Mouse (Mus musculus) kidney, adult 11 months (tissue): ENCODE results near the gene Atp6v0a1.

Experiments used
- DNase-seq: peaks from one replicate; pipeline ENCODE4 v3.0.0; 2022

Gene Atp6v0a1

GRCm38 (mm10) chr11:101030136-101030807, 21.0 kb downstream of the Atp6v0a1 start:
- DNase-seq, result no peak

- DNase-seq, result no peak
Observed at GRCm38 (mm10) chr11:101030808-101031156, 21.5 kb downstream of the Atp6v0a1 start.

- DNase-seq, result no peak
Observed at GRCm38 (mm10) chr11:101031470-101031869, 22.2 kb downstream of the Atp6v0a1 start.

GRCm38 (mm10) chr11:101033856-101034500, 24.7 kb downstream of the Atp6v0a1 start:
- no peak for DNase-seq

- no peak for DNase-seq
Observed at GRCm38 (mm10) chr11:101034614-101035327, 25.5 kb downstream of the Atp6v0a1 start.

GRCm38 (mm10) chr11:101035328-101035695, 26.1 kb downstream of the Atp6v0a1 start:
- no peak for DNase-seq

GRCm38 (mm10) chr11:101037795-101038194, 28.5 kb downstream of the Atp6v0a1 start:
- no peak for DNase-seq

- no peak for DNase-seq
Observed at GRCm38 (mm10) chr11:101045826-101046225, 36.6 kb downstream of the Atp6v0a1 start.

- DNase-seq, result no peak
Observed at GRCm38 (mm10) chr11:101046440-101046839, 37.2 kb downstream of the Atp6v0a1 start.

GRCm38 (mm10) chr11:101047502-101047901, 38.2 kb downstream of the Atp6v0a1 start:
- DNase-seq, result no peak

- no peak for DNase-seq
Observed at GRCm38 (mm10) chr11:101050359-101050758, 41.1 kb downstream of the Atp6v0a1 start.

- no peak for DNase-seq
Observed at GRCm38 (mm10) chr11:101051051-101051493, 41.8 kb downstream of the Atp6v0a1 start.

- no peak for DNase-seq
Observed at GRCm38 (mm10) chr11:101051617-101052016, 42.4 kb downstream of the Atp6v0a1 start.

- DNase-seq, result no peak
Observed at GRCm38 (mm10) chr11:101052751-101053473, 43.7 kb downstream of the Atp6v0a1 start.

- no peak for DNase-seq
Observed at GRCm38 (mm10) chr11:101053974-101054373, 44.7 kb downstream of the Atp6v0a1 start.

GRCm38 (mm10) chr11:101055418-101055817, 46.2 kb downstream of the Atp6v0a1 start:
- DNase-seq, result no peak

GRCm38 (mm10) chr11:101056885-101057284, 47.6 kb downstream of the Atp6v0a1 start:
- DNase-seq, result no peak

- DNase-seq, result peak; percentile 63
Observed at GRCm38 (mm10) chr11:101057860-101058259, 48.6 kb downstream of the Atp6v0a1 start.

- DNase-seq, result no peak
Observed at GRCm38 (mm10) chr11:101058726-101059125, 49.5 kb downstream of the Atp6v0a1 start.

GRCm38 (mm10) chr11:101059473-101059872, 50.2 kb downstream of the Atp6v0a1 start:
- DNase-seq, result no peak

- DNase-seq, result no peak
Observed at GRCm38 (mm10) chr11:101060126-101060525, 50.9 kb downstream of the Atp6v0a1 start.

- DNase-seq, result no peak
Observed at GRCm38 (mm10) chr11:101061049-101061448, 51.8 kb downstream of the Atp6v0a1 start.

GRCm38 (mm10) chr11:101062165-101062884, 53.1 kb downstream of the Atp6v0a1 start:
- DNase-seq, result no peak
